Mouse (Mus musculus): ENCODE results near the gene Plagl1.

Gene Plagl1

GRCm38 (mm10) chr10:13135276-13135675 is 75.0 kb downstream of the Plagl1 start:
- DNase-seq (ENCODE audit: low spot score): no peak

- no peak for DNase-seq (ENCODE audit: low spot score)
These were observed 75.4 kb downstream of the Plagl1 start for GRCm38 (mm10) chr10:13135751-13136150.

- no peak for DNase-seq (ENCODE audit: low spot score)
These were observed 77.6 kb downstream of the Plagl1 start for GRCm38 (mm10) chr10:13137906-13138305.

GRCm38 (mm10) chr10:13140434-13140833 is 80.1 kb downstream of the Plagl1 start:
- no peak for DNase-seq (ENCODE audit: low spot score)

- DNase-seq (ENCODE audit: low spot score): no peak
These were observed 90.1 kb downstream of the Plagl1 start for GRCm38 (mm10) chr10:13150435-13150834.

GRCm38 (mm10) chr10:13151353-13151752 is 91.0 kb downstream of the Plagl1 start:
- DNase-seq (ENCODE audit: low spot score): peak; percentile 7

- no peak for DNase-seq (ENCODE audit: low spot score)
These were observed 92.6 kb downstream of the Plagl1 start for GRCm38 (mm10) chr10:13152811-13153364.

- DNase-seq (ENCODE audit: low spot score): no peak
These were observed 95.1 kb downstream of the Plagl1 start for GRCm38 (mm10) chr10:13155377-13155776.

GRCm38 (mm10) chr10:13160913-13161312 is 100.6 kb downstream of the Plagl1 start:
- no peak for DNase-seq (ENCODE audit: low spot score)

- DNase-seq (ENCODE audit: low spot score): no peak
These were observed 101.7 kb downstream of the Plagl1 start for GRCm38 (mm10) chr10:13162031-13162430.

GRCm38 (mm10) chr10:13168461-13168860 is 108.2 kb downstream of the Plagl1 start:
- DNase-seq (ENCODE audit: low spot score): no peak

GRCm38 (mm10) chr10:13170739-13171448 is 110.6 kb downstream of the Plagl1 start:
- DNase-seq (ENCODE audit: low spot score): no peak

- no peak for DNase-seq (ENCODE audit: low spot score)
These were observed 111.2 kb downstream of the Plagl1 start for GRCm38 (mm10) chr10:13171461-13171860.

GRCm38 (mm10) chr10:13172798-13173221 is 112.5 kb downstream of the Plagl1 start:
- DNase-seq (ENCODE audit: low spot score): no peak

- no peak for DNase-seq (ENCODE audit: low spot score)
These were observed 115.6 kb downstream of the Plagl1 start for GRCm38 (mm10) chr10:13175866-13176265.

GRCm38 (mm10) chr10:13177973-13178624 is 117.8 kb downstream of the Plagl1 start, which contains the start of gene Zc2hc1b:
Gene Zc2hc1b (minus strand): TSS chr10:13178023.
- no peak for DNase-seq (ENCODE audit: low spot score)

- no peak for DNase-seq (ENCODE audit: low spot score)
These were observed 119.9 kb downstream of the Plagl1 start for GRCm38 (mm10) chr10:13180211-13180610.

All from lung, postnatal 25 days (tissue).